Mouse (Mus musculus): ENCODE measurements around the gene Foxn3. TPM values are rescaled to one million over a fixed set of nuclear protein-coding genes. Genes with fewer than 3 reads are reported as not detected.
A peak's percentile ranks its signal among the peaks of the same experiment; 100 is the strongest.

Gene Foxn3
- polyA plus RNA-seq, 1 experiment from 2014 or later = 54.0 TPM

- no peaks in the 10 kb centered on the region for H3K4me1 ChIP-seq (replicated peaks; ENCODE audit: insufficient read depth, low read length)
- H3K4me2 ChIP-seq (ENCODE audit: low read length) = no peak overlapping the region
- H3K9me3 ChIP-seq (replicated peaks; ENCODE audit: low read length) = no peaks in the 10 kb centered on the region
- H3K27me3 ChIP-seq (ENCODE audit: insufficient read depth, low read length) = no peaks in the 10 kb centered on the region
- DNase-seq (ENCODE audit: low spot score) (no peak), ATAC-seq (replicated peaks; ENCODE audit: low FRiP score, low read depth) (no peak)
- no peak for TF ChIP-seq CTCF (IDR thresholded peaks at IDR 0.05; ENCODE audit: low read depth)
- H3K9ac ChIP-seq (ENCODE audit: low read depth, low read length) = no peak overlapping the region
- WGBS = 87% methylated on average over 2 of the region's 2 CpGs
- H3K27ac ChIP-seq = no peak overlapping the region
- no peak overlapping the region for H3K4me3 ChIP-seq (replicated peaks; ENCODE audit: low read depth, low read length)
- H3K36me3 ChIP-seq (ENCODE audit: insufficient read depth, low read length) = no peaks in the 10 kb centered on the region
These were observed 144.0 kb downstream of the Foxn3 start for GRCm38 (mm10) chr12:99419396-99419760.

- Histone ChIP-seq H3K4me1 (replicated peaks; ENCODE audit: insufficient read depth, low read length) (no peaks in the 10 kb centered on the region), H3K27ac (no peak overlapping the region), H3K4me2 (ENCODE audit: low read length) (no peak overlapping the region), H3K36me3 (ENCODE audit: insufficient read depth, low read length) (no peaks in the 10 kb centered on the region), H3K27me3 (ENCODE audit: insufficient read depth, low read length) (no peaks in the 10 kb centered on the region), H3K9ac (ENCODE audit: low read depth, low read length) (no peak overlapping the region), H3K4me3 (replicated peaks; ENCODE audit: low read depth, low read length) (no peak overlapping the region), H3K9me3 (replicated peaks; ENCODE audit: low read length) (no peaks in the 10 kb centered on the region)
- TF ChIP-seq CTCF (IDR thresholded peaks at IDR 0.05; ENCODE audit: low read depth) = no peak
- ATAC-seq (replicated peaks; ENCODE audit: low FRiP score, low read depth) (no peak), DNase-seq (ENCODE audit: low spot score) (no peak)
- WGBS = 62% methylated on average over 7 of the region's 7 CpGs
These were observed 144.6 kb downstream of the Foxn3 start for GRCm38 (mm10) chr12:99418476-99419395.

DNA sequence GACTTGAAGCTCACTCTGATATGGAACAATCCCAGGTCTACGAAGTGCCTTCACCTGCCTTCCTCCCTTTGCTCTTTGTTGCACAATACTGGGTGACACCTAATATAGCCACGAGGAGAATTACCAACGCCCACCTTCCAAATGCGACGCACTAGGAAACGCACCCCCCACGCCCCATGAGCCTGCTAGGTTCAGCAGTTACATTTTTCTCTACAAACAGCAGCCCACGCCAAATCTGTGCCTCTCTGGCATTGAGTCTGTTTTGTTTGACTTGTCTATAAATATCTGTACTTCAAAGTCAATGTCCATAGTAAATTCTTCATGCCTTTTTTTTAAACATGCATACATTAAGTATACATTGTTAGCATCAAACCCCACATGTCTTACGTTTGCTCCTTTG lies 145.5 kb downstream of the Foxn3 start:
- Histone ChIP-seq H3K9ac (ENCODE audit: low read depth, low read length) (no peak overlapping the region), H3K9me3 (replicated peaks; ENCODE audit: low read length) (no peaks in the 10 kb centered on the region), H3K4me2 (ENCODE audit: low read length) (no peak overlapping the region), H3K4me1 (replicated peaks; ENCODE audit: insufficient read depth, low read length) (no peaks in the 10 kb centered on the region), H3K4me3 (replicated peaks; ENCODE audit: low read depth, low read length) (no peak overlapping the region), H3K27me3 (ENCODE audit: insufficient read depth, low read length) (no peaks in the 10 kb centered on the region), H3K27ac (no peak overlapping the region), H3K36me3 (ENCODE audit: insufficient read depth, low read length) (no peaks in the 10 kb centered on the region)
- TF ChIP-seq CTCF (IDR thresholded peaks at IDR 0.05; ENCODE audit: low read depth) = no peak
- DNase-seq (ENCODE audit: low spot score) (no peak), ATAC-seq (replicated peaks; ENCODE audit: low FRiP score, low read depth) (no peak)
- 74% methylated on average over 9 of the region's 9 CpGs for WGBS

- Histone ChIP-seq H3K27me3 (ENCODE audit: insufficient read depth, low read length) (no peaks in the 10 kb centered on the region), H3K27ac (no peak overlapping the region), H3K9me3 (replicated peaks; ENCODE audit: low read length) (no peaks in the 10 kb centered on the region), H3K4me1 (replicated peaks; ENCODE audit: insufficient read depth, low read length) (no peaks in the 10 kb centered on the region), H3K4me3 (replicated peaks; ENCODE audit: low read depth, low read length) (no peak overlapping the region), H3K9ac (ENCODE audit: low read depth, low read length) (no peak overlapping the region), H3K36me3 (ENCODE audit: insufficient read depth, low read length) (no peaks in the 10 kb centered on the region), H3K4me2 (ENCODE audit: low read length) (no peak overlapping the region)
- DNase-seq (ENCODE audit: low spot score) = peak; percentile 35
- no peak for ATAC-seq (replicated peaks; ENCODE audit: low FRiP score, low read depth)
- TF ChIP-seq CTCF (IDR thresholded peaks at IDR 0.05; ENCODE audit: low read depth) = 0 out of 2 replicates have a peak, but pooled peaks have one; percentile 6
- 42% methylated on average over 5 of the region's 5 CpGs for WGBS
These were observed 147.8 kb downstream of the Foxn3 start for GRCm38 (mm10) chr12:99415538-99415937.

- no peak for DNase-seq (ENCODE audit: low spot score)
- 71% methylated on average over 3 of the region's 3 CpGs for WGBS
- no peaks in the 10 kb centered on the region for H3K9me3 ChIP-seq (replicated peaks; ENCODE audit: low read length)
- H3K27me3 ChIP-seq (ENCODE audit: insufficient read depth, low read length) = no peaks in the 10 kb centered on the region
- no peak overlapping the region for H3K4me3 ChIP-seq (replicated peaks; ENCODE audit: low read depth, low read length)
- no peaks in the 10 kb centered on the region for H3K36me3 ChIP-seq (ENCODE audit: insufficient read depth, low read length)
- H3K4me2 ChIP-seq (ENCODE audit: low read length) = no peak overlapping the region
- TF ChIP-seq CTCF (IDR thresholded peaks at IDR 0.05; ENCODE audit: low read depth) = no peak
- H3K27ac ChIP-seq = no peak overlapping the region
- H3K9ac ChIP-seq (ENCODE audit: low read depth, low read length) = no peak overlapping the region
- ATAC-seq (replicated peaks; ENCODE audit: low FRiP score, low read depth) = no peak
- no peaks in the 10 kb centered on the region for H3K4me1 ChIP-seq (replicated peaks; ENCODE audit: insufficient read depth, low read length)
These were observed 150.9 kb downstream of the Foxn3 start for GRCm38 (mm10) chr12:99412496-99412895.

DNA sequence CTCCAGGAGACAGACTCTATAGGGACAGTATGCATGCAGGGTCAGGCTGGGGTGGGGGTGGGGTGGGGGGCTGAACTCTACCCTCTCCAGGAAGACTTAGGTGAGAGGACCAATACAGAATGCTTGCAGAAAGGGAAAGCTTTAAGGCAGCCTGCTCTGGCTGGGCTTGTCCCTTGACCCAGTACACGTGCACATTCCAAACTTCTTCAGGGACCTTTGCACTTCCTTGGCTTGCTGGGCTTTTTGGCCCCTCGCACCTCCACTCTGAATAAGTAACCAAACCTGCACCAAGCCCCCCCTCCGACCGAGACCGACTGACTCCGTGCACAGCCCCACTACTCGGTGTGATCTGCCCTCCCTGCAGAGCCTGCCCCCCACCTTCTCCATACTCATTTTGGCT lies 151.3 kb downstream of the Foxn3 start:
- no peak for DNase-seq (ENCODE audit: low spot score)
- peak; percentile 77 for ATAC-seq (replicated peaks; ENCODE audit: low FRiP score, low read depth)
- no peak overlapping the region for H3K4me3 ChIP-seq (replicated peaks; ENCODE audit: low read depth, low read length)

More for the DNA sequence above, 151.3 kb downstream of the Foxn3 start:
- WGBS = 39% methylated on average over 7 of the region's 7 CpGs
- no peaks in the 10 kb centered on the region for H3K27me3 ChIP-seq (ENCODE audit: insufficient read depth, low read length)
- no peak overlapping the region for H3K27ac ChIP-seq
- no peak overlapping the region for H3K9ac ChIP-seq (ENCODE audit: low read depth, low read length)
- no peak for TF ChIP-seq CTCF (IDR thresholded peaks at IDR 0.05; ENCODE audit: low read depth)
- no peak overlapping the region for H3K4me2 ChIP-seq (ENCODE audit: low read length)
- no peaks in the 10 kb centered on the region for H3K4me1 ChIP-seq (replicated peaks; ENCODE audit: insufficient read depth, low read length)
- H3K9me3 ChIP-seq (replicated peaks; ENCODE audit: low read length) = no peaks in the 10 kb centered on the region
- H3K36me3 ChIP-seq (ENCODE audit: insufficient read depth, low read length) = no peaks in the 10 kb centered on the region
